Mouse (Mus musculus): Measurements from ENCODE around the gene Egln3.
A peak's percentile ranks its signal among the peaks of the same experiment; 100 is the strongest.

Egln3 gene

DNA sequence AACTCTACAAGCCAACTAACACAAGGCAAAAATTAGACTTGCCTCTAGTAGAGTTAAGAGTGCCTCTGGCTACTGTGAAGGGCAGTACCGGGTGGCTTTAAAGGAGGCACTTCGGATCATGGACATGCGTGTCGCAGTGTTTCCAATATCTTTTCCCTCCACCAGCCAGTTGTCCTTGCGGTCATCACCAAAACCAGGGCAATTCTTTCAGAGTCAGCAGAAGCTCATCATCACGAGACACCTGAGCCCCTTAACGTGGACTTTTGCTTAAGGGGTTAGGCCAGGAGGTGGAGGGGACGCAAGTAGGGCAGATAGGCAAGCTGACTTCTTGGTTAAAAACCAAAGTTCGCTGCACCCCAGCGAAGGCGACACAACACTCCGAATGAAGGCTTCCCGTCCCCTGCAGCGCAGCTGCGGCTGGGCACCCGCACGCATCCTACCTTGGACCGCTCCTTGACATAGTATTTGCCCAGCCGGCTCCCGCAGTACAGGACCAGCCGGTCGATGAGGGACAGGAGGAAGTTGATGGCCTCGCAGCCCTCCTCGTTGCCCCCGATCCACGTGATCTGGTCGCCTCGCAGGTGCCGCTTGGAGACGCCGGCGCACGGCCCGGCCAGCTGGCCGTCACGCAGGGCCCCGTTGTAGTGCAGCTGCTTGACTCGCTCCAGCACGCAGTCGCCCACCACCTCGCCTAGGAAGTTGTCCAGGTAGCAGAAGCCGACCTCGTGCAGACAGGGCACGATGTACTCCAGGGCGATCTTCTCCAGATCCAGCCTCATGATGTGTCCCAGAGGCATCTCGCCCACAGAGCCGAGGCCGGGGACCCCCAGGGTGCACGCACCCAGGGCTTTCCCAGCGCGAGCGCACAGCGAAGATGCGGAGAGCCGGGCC is 650 bp downstream of the Egln3 start:
- peak; percentile 58 for DNase-seq (ENCODE audit: low read depth, low spot score)

DNA sequence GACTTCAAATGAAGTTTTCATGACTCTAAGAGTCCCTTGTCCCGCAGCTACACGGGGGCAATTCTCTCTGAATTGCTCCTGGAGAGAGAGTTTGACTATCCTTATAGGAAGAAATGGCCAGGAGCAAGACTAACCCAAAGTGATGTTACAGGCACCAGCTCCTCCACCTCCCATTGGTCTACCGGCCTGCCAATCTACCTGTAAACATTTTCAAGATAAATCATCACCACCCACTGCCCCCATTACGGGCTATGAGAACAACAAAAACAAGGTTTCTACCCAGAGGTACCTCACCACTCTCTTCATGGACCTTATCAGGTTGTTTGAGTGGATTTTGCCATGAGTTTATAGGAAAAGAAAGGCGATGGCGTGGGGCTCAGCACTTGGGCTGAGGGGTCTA is 1.4 kb downstream of the Egln3 start:
- DNase-seq (ENCODE audit: low read depth, low spot score) = no peak

DNA sequence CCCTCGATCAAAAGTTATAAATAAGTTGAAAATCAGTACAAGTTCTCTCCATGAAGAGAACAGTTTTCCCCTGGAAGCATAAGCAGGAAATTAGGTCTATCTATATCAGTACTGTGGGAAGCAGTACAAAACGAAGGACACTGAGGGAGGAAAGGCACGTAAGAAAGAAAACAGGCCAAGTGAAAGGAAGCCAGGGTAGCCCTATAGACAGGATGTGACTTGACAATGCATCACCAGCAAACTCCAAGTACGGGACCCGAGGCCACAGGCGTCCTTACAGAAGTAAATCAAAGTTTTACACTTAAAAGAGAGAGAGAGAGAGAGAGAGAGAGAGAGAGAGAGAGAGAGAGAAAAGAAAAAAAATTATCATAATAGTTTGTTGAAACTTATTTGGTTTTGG is 2.8 kb downstream of the Egln3 start:
- no peak for DNase-seq (ENCODE audit: low read depth, low spot score)

DNA sequence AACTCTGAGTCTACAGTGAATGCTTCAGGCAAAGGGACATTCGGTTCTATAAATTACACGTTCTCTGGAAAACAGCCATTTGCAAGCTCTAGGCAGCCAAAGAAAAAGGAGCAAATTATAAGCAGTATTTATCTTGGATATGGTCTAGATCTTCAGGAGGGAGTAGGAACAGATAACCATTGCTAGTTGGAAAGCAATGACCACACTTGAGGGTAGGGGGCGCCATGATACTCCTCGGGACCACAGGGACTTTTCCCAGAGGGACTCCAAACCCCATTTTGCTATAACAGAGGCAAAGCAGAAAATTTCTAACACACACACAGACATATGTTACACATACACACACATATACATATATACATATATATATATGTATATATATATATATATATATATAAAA is 3.5 kb downstream of the Egln3 start:
- DNase-seq (ENCODE audit: low read depth, low spot score) = peak; percentile 48

DNA sequence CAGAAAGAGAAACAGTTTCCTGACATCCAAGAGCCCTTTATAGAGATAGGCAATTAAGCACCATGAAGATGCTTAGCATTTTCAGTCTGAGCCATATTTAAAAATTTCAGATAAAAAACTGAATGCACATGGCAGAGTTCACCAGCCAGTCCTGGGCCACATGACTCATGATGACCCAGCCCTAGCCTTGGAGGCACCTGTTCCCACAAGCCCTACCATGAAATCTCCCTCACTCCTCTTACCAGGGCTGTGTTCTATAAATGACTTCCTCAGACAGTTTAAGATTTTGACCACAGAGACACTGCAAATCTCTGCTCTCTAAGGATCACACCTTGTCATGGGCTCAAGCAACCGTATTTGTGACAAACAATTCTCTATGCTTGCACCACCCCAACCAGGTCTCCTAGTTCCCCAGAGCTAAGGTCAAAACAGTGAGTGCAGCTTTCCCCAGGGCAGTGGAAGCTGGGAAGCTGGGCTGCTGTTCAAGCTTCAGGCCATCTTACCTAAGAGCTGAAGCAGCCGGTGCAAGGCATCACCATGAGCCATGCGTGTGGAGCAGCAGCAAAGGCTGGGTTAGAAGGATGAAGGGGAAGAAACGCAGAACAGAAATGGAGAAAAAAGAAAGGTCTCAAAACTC is 5.3 kb downstream of the Egln3 start:
- DNase-seq (ENCODE audit: low read depth, low spot score) = no peak

DNA sequence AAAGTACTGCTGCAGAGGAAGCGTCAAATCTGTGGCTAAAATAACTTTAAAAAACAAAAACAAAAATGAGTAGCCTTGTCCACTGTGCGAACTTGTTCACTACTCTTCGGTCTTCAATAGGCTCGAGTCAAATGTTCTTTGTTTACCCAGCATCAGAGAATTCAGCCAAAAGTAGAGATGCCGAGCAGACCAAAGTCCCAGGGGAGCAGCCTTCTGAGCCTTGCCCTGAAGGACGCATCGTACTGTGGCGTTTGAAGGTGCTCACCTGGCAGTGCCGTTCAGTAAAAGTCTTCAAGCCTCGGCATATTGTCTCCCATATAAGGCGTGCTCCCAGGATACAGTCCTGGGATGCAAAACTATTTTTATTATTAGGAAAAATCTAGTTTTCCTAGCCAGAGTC is 5.8 kb downstream of the Egln3 start:
- no peak for DNase-seq (ENCODE audit: low read depth, low spot score)

DNA sequence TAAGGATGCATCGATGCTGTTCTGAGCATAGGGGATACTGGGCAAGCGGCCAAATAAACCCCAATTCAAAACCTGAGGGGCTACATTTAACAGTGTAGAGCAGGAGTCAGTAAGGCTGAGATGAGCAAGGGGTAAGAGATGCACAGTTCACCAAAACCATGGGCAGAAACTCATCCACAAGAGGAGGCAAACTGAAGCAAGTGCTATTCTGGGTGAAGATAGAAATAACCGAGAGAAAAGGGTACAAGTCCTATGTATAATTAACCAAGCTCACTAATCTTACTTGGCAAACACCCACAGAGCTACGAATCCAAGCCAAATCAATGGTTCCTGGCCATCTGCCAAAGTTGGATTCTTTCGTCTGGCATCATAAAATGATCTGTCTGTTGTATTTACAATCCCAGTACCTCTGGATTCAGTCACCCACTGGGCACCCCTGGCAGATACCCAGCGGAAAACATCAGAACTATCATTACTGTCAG is 6.3 kb downstream of the Egln3 start:
- DNase-seq (ENCODE audit: low read depth, low spot score) = no peak

DNA sequence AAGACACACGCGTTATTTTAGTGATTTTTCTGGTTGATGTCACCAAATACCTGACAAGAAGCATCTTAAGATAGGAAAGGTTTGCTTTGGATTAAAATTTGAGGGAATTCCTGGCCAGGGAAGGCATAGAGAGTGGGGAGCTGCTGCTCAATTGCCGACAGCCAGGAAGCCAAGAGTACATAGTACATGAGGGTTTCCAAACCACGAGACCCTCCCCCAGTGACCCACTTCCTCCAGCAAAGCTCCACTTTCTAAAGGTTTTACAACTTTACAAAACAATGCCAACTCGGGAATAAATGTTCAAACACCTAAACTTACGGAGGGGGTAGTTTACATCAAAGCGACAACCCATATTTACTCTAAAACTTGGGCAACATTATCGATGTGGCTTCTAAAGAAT is 6.8 kb downstream of the Egln3 start:
- no peak for DNase-seq (ENCODE audit: low read depth, low spot score)

DNA sequence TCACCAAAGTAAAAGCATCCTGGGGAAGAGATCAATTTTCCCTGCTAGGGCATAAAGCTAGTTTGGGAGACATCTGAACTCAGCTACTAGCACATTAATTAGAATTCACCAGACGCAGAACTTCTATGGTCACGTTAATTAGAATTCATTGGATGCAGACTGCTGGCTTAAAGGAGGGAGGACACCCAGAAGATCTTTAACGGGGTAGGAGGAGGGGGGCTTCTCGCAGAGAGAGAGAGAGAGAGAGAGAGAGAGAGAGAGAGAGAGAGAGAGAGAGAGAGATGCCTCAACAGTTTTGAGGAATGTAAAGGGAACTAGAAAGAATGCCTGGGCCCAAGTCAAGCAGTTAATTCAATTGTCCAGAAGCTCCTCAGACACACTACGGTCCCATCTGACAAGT is 9.5 kb downstream of the Egln3 start:
- no peak for DNase-seq (ENCODE audit: low read depth, low spot score)

DNA sequence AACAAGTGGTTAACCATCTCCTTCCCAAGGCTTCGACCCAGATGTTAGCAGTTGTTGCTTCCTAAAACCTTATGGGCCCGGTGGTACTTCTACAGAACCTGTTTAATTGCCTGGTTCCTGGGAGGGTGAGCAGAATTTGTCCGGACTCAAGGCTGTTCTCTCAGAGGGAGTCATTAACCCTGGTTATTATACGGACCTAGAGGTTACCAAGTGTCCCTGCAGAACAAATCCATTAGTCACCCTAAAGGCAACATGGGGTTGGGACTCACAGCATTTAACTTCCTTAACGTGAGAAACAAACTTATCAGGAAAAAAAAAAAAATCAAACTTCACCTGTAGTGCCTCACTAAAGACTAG is 11.4 kb downstream of the Egln3 start:
- no peak for DNase-seq (ENCODE audit: low read depth, low spot score)

DNA sequence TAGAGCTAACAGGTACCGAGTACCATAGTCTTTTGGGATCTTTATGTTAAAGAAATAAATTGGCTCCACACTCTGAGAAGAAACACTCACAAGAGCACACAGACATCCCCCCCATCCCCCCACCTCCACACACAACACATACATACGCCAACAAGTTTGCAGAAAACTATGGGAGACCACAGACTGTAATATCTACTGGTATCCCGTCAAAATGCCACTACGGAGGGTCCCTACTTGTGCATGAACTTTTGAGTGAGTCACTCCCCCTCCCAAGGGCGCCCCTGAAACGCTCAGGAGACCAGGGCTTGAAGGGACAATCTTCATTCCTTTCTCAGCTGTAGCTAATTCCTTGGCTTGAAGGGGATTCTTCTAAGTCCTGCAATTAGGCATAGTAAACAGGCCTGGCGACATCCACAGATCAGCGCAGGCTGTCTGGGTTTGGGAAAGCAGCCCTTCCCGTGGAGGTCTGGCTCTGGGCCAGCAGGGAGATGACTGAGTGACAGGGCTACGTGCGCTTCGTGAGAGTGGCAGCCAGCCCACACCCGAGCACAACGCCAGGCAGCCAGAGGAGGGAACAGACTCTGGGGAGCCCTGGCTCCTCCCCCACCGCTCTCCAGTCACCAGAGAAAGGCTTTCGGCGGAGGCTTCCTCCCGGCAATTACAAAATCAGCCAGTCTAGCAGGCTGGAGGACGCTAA is 11.9 kb downstream of the Egln3 start:
- peak; percentile 87 for DNase-seq (ENCODE audit: low read depth, low spot score)

DNA sequence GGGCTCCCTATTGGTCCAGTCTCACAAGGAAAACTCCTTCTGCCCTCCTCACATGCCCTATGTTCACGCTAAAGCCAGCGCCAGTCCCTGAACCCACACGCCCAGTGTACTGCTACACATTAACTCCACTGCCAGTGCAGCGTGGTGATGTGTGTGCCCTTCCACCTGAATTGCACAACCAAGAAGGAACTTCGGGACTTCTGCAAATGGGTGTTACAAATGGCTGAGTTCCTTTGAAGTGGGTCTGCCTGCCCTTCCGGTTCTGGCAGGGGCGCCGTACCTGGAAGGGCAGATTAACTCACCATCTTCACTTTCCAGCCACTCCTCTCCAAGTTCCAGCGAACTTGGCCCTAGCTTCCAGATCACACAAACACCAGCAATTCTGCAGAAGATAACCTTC is 12.5 kb downstream of the Egln3 start:
- no peak for DNase-seq (ENCODE audit: low read depth, low spot score)

DNA sequence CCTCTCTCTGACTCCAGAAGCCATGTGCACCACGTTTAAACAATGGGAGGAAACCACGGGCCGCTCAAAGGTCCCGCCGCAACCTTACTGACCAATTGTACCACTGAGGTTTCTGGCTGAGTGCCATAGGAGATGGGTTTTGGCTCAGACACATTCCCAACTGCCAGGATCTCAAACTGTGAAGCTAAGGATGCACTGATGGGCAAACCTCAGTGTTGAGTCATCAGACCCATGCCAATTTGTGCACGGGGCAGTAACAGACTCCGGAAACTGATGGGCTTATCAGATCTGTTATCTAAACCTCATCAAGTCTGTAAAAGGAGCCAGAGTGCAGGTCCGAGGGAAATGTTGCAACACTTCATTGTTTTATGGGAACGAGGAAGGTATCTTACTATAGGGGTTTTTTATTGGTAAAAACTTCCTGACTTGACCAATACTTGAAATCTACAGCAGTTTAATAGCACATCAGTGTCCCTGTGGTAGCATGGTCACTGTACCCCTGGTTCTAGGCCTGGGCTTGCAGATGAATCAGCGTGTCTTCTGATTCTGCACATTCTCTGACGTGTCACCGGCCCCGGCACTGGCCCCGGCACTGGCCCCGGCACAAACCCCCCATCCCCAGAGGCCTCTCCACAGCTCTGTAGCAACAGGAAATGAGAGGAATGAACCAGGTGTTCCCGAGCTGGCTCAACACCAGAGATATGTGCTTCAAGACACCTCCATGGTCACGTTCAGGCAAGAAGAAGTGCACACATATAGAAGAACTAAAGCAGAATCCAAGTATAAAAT is 15.7 kb downstream of the Egln3 start:
- no peak for DNase-seq (ENCODE audit: low read depth, low spot score)

DNA sequence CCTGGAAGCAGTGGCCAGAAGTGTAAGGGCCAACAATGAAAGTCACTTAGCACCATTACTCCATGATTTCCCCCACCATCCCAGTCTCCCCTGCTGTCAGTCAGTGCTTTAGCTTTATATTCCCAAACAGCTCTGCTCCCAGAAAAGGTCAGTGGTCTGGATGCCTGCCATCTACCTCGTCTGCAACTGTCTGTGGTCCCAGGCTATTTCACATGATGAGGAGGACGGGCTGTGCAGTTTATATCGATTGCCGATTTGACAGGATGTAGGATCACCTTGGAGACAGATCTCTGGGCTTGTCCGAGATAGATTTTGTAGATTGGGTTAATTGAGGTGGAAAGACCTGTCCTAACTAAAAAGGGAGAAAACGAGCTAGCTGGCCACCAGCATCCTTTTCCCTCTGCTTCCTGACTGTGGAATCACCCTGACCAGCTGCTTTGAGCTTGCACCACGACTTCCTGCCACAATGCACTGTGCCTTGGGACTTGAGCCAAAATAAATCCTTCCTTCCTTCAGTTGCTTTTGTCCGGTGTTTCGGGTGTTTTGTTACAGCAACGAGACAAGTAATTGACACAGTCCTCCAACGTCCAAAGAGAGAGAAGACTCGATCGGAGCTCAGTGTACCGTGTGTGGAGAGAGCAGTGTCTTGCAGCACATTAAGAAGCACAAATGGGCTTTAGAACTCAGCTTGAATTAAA is 16.6 kb downstream of the Egln3 start:
- no peak for DNase-seq (ENCODE audit: low read depth, low spot score)

DNA sequence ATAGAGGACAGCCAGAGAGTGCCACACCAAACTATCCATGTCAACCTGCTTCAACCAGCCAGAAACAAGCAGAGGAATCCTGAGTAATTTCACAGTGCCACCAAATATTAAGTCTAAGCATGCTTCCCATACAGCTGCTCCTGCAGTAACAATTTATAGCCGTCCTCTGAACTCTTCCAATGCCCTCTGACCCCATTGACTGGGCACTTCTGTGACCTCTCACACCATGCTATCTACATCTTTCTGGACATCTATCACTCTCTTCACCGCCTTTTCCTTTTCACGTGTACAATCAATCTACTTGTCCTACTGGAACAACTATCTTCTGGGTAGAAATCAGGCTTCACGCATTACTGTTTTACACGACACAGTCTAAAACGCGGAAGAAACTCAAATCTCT is 19.4 kb downstream of the Egln3 start:
- DNase-seq (ENCODE audit: low read depth, low spot score) = no peak

DNA sequence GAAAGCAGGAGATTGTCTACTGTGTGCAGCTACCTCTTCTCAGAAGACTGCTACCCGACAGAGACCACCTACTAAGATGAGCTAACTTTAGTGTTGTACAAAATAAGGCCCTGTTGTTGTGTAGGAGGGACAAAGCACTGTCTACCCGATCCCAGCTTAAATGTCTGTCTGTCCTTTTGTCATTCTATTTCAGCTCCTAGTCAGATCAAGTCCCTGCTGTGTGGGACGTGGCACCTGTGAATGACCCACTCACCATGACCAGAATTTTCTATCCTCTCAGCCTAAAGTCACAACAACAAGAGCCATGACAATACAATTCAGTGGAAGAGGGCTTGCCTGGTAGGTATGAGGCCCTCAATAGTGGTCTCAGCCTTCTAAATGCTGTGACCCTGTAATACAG is 25.3 kb downstream of the Egln3 start:
- DNase-seq (ENCODE audit: low read depth, low spot score) = no peak

DNA sequence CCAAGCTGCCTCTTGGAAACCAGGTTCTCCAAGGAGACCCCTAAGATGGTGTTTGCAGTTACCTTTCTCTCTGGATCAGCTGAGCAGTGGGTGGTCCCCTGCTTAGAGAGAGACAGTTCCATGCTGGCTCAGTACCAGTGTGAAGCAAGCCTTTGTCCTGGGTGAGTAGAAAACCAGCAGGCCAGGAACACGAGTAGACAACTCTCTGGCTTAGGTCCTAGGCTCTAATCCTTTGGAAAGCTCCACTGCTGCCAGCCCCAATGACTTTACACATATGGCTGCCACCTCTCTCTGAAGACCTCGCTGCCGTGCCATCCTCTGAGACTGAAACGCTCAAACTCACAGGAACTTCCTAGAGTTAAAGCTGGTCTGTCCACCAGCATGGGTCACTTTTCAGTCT is 34.9 kb downstream of the Egln3 start:
- no peak for DNase-seq (ENCODE audit: low read depth, low spot score)

DNA sequence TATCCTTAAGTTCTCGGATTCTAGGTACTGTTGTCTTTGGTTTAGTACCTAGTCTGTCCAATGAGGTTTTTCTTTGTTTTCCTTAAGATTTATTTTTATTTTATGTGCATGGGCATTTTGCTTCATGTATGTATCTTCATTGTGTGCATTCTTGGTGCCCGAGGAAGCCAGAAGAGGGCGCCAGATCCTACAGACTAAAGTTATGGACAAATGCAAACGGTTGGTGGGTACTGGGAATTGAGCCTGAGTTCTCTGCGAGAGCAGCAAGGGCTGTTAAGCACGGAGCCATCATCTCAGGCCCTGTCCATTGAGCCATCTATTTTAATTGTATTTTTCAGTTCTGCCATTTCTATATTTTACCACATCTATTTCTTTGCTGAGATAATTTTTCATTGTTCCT is 35.9 kb downstream of the Egln3 start:
- DNase-seq (ENCODE audit: low read depth, low spot score) = no peak

DNA sequence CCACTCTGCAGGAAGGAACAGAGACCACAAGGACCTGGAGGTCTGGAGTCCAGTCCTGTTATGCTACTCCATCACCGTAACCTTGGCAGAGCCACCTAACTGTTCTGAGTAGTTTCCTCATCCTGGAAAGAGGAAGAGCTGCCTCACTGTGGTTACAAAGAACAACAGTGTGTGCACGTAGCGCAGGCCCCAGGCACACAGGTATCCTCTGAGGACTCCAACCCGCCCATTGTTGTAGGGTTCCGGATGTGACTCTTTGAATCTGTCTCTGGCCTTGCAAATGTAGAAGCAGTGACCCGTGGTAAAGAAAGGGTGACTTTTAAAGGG is 39.0 kb downstream of the Egln3 start:
- DNase-seq (ENCODE audit: low read depth, low spot score) = no peak

DNA sequence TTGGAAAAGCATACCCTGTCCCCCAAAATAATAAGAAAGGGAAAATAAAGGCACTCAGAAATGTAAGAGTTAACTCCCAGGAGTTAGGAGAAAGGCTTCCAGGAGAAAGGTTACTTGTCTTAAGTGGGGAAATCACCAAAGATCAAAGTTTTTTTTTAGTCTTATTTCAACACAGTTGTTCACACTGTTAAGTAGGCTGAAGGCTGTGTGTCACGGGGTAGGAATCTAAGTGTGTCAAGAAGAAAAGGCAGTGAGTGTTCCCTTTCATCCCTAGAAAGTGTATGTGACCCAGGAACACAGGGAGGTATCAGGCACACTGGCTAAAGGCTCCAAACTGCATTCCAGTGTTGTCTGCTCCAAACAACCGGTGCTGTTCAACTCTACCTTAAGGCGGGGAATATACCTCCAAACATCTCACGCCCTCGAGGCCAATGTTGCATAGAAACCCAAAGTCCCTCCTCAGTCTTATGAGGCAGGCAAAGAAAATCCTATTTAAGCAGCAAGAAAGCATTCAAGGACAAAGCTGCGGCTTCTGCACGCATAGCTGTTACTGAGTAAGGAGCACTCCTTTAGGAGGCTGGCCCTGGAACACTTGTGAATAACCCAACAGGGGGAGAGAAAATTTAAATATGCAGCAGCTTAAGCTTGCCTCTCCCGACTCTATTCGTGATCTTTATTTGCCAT is 39.5 kb downstream of the Egln3 start:
- DNase-seq (ENCODE audit: low read depth, low spot score) = no peak

DNA sequence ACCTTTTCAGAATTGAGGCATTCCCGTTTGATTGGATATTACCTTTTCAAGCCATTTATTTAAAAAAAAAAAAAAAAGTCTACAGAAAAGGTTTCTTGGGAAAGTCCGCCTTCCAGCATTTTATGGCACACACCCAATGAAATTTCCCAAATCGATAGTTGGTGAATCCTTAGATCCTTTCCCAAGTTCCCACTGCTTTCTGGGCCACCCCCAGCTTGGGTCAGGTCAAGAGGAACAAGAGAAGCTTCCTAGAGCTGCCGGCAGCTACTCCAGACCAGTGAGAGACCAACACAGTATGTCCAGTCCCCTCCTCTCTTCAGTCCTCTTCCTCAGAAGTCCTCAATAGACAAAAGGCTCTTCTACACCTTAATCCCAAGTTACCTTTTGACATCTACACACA is 40.5 kb downstream of the Egln3 start:
- no peak for DNase-seq (ENCODE audit: low read depth, low spot score)

Measured in mesoderm, embryonic 11.5 days (tissue).